Mouse (Mus musculus) CH12F3 (cell line): ENCODE measurements around the gene Gnao1.

ENCODE experiments used
- in situ Hi-C: fragments of 300-500 bp; cut with MboI; formaldehyde crosslinking; loops from 2 replicates; pipeline ENCODE4 v1.14.3; 2020; ENCODE audit warnings: low sequenced_read_pairs

Gene Gnao1

DNA sequence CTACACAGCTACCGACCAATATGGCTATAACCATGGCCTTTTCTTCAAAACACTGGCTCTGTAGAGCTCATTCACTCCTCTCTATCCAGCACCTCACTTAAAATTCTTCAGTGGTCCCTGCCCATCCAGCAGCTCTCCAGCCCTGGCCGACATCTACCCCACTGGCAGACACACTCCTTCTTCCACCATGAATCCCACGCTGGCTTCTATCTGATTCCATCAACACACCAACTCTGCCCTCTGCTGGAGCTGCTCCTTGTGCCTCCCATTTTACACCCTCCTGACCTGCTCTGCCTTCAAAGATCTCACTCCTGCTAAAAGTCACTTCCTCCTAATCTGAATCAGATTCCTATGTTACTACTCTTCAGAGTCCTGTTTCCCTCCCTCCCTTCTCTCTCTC lies 174.1 kb downstream of the Gnao1 start:
- in situ Hi-C loops, result no loop called here

DNA sequence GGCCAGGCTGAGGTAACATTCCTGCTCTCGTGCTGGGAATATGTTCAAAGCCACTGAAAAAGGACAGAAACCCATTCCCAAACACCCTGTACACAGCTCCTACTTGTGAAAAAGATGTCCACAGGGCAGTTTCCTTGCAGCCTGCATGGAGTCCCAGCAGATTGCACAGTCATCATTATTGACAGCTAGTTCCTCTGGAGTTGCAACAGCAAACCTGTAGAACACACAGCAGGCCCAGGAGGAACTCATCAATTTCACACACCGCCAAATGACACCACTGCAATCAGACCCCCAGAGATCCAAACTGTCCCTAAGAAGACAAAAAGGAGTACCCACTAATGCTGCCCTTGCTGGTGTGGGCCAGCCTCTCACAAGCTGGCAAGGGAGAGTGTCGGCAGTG lies 175.0 kb downstream of the Gnao1 start:
- in situ Hi-C loops, result no loop called here

DNA sequence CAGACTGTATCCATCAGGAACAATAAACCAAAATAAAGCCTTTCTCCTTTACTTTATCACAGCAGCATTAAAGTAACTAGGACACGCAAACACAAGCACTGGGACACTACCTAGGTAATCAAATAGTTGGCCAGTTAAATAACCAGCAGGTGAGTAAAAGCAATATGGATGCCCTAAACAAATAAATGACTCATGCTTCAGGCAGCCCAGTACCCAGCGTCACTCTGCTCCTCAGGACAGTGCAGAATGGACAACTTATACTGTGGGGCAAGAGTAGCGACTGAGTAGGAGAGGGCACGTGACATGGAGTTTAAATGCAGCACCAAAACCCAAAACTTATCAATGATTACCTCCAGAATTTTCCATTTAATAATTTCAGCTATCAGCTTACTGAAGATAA lies 180.0 kb downstream of the Gnao1 start:
- in situ Hi-C loops, result no loop called here

DNA sequence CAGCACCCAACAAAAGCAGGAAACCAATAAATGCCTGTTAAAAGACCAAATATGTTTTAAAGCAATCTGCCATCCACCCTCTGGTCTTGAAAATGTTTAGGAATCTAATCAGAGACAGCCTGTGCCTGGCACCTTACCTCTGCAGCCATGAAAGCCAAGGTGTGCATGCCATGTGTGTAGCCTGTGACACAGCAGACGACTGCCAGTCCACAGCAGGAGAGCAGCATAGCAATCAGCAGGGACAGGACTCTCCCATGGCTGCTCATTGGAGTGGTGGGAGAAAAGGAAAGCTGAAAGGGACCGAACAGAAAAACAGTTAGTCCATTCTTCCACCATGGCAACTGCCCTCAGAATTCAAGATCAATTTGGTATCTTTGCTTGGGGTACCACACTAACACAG lies 189.2 kb downstream of the Gnao1 start:
- in situ Hi-C loops, result no loop called here

DNA sequence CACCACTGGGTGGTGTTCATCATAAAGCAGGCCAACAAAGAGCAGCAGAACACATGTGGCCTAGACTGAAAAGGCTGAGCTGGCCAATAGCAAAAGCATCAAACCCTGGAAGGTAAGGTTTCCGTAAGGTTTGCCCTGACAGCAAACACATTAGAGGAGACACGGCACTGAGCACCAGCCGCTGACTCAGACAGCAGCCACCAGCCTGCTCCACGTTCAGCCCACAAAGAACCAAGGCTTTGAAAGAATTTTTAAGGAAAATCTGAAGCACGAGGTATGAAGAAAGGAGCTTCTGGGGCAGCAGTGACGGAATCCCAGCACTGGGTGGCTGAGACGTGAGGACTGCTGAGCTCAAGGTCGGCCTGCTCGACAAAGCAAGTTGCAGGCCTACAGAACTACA lies 194.4 kb downstream of the Gnao1 start:
- in situ Hi-C loops, result no loop called here

DNA sequence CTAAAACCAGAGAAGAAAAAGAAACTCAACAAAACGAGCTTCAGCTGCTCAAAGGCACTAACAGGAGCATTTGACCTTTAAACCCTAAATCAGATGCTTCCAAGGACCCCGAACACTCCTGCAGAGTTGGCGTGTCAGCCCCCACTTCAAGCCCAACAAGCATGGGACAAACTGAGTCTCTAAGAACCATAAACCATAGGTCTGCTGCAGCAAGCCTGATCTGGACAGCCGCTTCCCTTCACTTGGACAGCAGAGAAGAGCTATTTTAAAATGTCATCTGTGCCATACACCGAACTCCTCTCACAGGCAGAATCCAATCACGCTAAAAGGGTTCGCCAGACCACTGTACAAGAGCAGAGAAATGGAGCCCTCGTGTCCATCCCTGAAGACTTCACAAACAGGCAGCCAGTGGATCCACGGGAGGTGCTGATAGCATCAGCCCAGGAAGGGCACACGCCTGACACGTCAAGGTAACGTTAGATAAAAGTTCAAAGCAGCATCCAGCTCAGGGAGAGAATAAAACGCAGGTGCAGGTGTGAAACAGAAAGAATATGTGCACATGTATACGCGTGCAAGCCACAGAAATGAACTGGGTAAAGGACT lies 199.6 kb downstream of the Gnao1 start:
- in situ Hi-C loops, result no loop called here

DNA sequence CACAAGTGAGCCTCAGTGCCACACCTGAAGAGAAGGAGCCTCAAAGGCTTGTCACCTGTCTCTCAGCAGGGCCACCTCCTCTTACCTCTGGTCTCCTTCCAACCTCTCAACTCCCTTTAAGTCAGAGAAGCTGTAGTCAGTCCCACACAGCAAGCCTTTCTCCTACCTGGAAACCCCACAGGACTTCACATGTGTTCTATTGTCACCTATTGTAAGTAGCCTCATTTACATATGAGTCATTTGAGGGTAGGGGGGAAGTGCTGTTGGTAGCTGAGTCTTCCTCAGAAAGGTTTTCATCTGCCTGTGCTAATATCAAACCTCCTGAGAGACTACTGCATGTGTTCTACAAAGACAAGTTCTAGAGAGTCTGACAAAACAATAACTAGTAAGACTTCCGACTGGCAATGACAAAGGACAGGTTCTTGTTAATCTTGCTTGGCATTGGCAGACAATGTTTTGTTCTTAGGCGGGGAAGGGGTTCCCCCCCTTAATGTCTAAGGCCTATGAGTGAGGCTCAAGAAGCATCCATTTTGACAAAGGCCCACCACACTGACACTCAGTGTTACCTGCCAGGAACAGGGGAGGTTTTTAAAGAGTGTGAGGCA lies 200.4 kb downstream of the Gnao1 start:
- in situ Hi-C loops, result no loop called here

DNA sequence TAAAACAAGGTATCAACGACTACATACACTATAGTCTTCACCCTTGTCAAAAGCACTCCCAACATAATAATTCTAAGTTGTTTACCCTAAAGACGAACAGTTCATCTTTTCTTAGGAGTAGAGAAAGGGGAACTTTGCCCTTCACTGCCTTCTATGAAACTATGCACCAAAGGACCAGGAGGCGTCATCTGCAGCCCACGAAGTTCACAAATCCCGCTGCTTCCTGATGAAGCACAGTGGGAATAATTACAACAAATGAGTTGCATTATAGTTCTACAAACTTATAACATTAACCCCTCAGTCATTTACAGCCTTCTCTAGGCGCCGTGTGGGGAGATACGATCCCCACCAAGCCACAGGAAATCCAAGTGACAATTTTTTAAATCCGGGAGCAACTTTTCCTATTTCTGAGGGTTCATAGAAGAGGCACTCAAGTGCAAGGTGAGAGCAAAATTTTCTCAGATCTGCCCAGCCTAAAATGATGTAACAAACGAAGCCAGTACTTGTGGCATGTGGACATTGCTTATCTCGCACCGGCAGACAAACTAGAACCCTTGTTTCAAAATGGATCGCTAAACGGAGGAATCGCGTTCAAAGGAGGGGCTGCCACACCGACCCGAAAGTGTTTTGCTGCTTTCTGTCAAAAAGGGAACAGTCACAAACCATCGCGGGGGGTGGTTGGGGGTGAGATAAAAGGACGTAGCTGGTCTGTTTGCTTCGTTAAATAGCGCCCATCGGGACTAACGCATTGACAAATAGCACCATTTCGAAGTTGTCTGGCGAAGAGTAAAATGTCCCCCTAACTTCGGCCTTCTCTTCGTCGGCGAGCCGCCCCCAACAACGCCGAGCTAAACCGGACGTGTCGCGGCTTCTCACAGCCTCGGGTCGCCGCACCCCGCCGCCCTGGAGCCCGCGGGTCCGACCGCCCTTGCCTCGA lies 201.6 kb downstream of the Gnao1 start:
- in situ Hi-C loops, result no loop called here

DNA sequence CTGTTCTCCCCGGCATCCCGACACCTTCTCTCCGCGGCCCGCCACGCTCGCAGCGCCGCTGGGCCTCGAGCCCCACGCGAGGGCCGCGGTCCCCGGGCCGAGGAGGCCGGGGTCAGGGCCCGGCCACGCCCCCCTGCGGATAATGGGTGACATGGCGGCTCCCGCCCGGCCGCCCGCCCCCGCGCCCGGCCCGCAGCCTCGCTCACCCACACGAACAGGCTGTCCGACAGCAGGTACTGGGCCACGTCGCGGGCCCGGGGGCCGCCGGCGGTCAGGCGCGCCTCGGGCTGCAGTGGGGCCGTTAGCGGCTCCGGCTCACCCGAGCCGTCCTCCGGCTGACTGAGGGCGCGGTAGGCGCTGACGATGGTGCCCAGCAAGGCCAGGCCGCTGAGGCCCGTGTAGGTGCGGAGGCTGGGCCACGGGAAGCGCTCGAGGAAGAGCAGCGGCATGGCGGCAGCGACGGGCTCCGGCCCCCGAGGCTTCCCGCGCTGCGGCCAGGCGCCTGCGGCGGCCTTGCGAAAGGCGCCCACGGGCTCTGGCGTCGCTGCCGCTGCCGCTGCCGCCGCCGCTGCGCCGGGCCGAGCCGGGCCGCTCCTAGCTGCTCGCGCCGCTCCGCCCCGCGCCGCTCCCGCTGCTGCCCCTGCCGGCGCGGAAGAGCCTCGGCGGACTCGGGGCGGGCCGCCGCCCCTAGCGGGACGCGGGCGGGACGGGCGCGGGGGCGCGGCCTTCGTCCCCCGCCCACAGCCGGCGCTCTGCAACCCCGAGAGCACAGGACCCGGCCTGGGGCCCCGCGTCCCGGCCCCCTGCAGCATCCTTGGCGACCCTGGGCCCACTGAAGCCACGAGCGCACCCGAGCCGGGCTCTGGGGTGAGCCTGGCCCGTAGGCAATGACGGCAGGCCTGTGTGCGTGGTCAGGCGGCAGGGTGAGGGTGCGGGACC lies 202.5 kb downstream of the Gnao1 start, which contains the start of gene Amfr:
Gene Amfr (minus strand): TSS at position 830 of the 939 bp plus-strand sequence.
- in situ Hi-C loops, result no loop called here

DNA sequence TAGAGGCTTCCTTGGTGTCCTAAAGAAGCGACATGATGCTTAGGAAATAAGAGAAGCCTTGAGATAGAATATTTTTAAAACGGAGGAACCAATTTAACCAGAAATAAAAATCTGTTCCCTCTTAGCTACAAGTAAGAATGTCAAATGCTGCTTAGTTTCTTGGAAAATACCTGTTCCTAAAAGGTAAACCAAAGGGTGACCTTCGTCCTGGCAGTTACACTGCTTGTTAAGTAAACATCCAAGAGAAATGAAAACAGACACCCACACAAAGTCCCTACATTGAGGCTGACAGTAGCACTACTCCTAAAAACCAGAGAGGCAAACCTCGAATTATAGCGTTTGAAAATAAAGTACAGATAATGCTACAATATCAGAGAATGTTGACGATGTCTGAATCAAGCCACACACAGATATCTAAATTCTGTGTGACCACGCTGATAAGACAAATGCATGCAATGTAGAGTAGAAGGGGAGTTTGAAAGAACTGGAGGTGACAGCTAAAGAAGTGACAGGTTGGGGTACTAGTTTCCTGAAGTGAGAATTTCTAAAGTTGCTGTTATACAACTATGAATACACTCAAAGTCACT lies 203.4 kb downstream of the Gnao1 start:
- in situ Hi-C loops, result no loop called here
